Mouse (Mus musculus): ENCODE measurements at regions not wholly inside any gene's neighbourhood (a gene's known extent, or its start where the extent isn't known, plus 50 kb on each side); places are given as distances from the start of the nearest gene placed in this dataset.
"Not testable (repeated sequence)": the region's sequence is repeated elsewhere in the genome, so short reads cannot be mapped to it uniquely, and the experiment has no call there.

DNA sequence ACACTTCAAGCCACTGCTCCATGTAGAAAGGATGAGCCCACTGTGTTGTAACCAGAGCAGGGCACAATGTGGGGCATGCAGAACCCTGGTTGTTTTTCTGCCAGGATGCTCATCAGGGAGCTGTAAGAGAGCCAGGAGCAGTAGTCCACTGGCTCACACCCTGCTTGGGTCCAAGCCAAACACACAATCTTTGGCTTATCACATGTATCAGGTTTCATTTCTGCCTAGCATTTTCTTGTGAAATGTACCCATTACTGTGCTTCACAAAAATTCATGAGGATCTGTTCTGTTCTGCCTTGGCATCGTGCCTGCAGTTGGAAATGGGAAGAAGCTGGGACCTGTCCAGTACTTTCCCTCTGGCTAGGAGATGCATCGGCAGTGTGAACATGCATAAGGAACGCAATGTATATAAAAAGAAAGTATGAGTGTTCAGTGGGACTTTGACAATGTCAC lies 491.6 kb upstream of the Igfbp3 start:
- TF ChIP-seq CTCF (IDR thresholded peaks at IDR 0.05): no peak
- in situ Hi-C loops (cut with MboI; ENCODE audit: low pct_unique_long_range_greater_than_20kb): no loop called here
- ChIA-PET CTCF (no interaction called here), POLR2A (no interaction called here)
- no peak for ATAC-seq
- DNase-seq (ENCODE audit: low read depth, low spot score): no peak
- H3K27me3 ChIP-seq: no peaks in the 10 kb centered on the region

DNA sequence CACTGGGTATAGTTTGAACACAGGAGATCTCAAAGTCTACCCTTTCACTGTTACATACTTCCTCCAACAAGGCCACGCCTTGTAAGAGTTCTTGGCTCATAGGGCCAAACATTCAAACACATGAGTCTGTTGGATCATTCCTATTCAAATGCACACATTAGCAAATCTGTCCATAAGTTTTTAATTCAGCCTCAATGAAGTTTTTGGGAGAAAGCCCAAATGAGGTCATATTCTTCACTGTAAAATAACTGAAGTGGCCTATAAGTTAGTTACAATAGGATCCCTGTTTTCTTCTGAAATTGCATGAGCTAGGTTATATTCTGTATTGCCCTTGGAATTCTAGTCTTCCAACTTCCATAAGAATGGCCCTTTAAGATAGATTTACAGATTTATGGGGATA lies 483.9 kb upstream of the Igfbp3 start:
- H3K27me3 ChIP-seq: no peaks in the 10 kb centered on the region
- DNase-seq (ENCODE audit: low read depth, low spot score) (no peak), ATAC-seq (no peak)
- CTCF ChIA-PET: no interaction called here
- TF ChIP-seq CTCF (IDR thresholded peaks at IDR 0.05): no peak
- POLR2A ChIA-PET: no interaction called here
- in situ Hi-C loops (cut with MboI; ENCODE audit: low pct_unique_long_range_greater_than_20kb): no loop called here

DNA sequence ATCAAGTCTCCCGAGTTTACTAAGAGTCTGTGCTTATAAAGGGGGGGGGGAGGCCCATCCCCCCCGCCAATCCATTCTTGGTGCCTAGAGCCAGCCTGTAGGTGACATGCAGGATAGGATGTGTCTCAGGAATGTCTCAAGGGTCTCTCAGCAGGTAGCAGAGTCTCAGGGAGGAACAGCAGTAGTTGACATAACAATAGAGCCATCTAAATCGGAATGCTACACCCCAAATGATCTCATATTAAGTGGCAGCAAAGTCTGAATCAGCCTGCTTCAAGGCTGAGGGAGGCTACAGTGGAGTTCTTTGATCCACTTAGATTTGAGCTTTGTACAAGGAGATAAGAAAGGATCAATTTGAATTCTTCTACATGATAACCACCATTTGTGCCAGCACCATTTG lies 476.0 kb upstream of the Igfbp3 start:
- in situ Hi-C loops (cut with MboI; ENCODE audit: low pct_unique_long_range_greater_than_20kb); DNase-seq (ENCODE audit: low read depth, low spot score); POLR2A ChIA-PET: not testable (repeated sequence)

DNA sequence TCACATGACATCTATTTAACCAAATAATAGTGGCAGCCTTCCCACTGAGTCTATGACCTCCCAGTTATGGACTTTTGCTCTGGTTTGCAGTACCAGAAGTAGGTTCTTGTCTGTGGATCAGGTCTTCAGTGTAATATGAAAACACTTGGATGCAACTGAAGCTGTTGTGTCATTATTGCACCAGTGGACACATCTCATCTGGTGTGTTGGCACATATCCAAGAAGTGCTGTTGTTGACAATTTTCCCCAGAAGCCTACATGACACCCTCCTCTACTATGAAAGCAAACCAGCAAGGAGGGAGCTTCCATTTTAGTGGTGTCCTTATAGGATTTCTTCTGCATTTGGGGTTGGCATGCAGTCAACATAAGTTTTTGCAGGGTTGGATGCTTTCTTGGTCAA lies 459.1 kb upstream of the Igfbp3 start:
- POLR2A ChIA-PET: no interaction called here
- H3K27me3 ChIP-seq: no peaks in the 10 kb centered on the region
- DNase-seq (ENCODE audit: low read depth, low spot score): no peak

More for the DNA sequence above, 476.0 kb upstream of the Igfbp3 start:
- CTCF ChIA-PET, ATAC-seq, H3K27me3 ChIP-seq: not testable (repeated sequence)

DNA sequence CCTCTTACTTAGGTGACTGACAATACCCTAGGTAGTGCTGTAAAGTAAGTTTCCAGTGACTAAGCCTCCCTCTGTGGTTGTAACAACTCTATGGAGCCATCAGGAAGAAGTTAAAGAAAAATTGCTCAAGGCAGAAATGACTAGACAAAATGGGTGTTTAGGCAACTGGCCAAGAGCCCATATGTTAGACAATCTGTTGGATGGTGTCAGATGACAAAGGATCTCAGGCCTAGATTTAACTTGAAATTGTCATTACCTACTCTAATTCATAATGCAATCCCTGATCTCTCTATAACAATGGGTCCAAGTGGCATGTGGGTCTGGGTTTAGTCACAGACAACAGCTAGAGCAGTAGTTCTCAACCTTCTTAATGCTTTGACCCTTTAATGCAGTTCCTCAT lies 416.9 kb upstream of the Igfbp3 start:
- in situ Hi-C loops (cut with MboI; ENCODE audit: low pct_unique_long_range_greater_than_20kb): no loop called here

More for the DNA sequence above, 459.1 kb upstream of the Igfbp3 start:
- no peak for TF ChIP-seq CTCF (IDR thresholded peaks at IDR 0.05)
- no peak for ATAC-seq
- CTCF ChIA-PET: interaction anchor here (1.7 kb wide), 1 partner anchor 10 kb away, joined by 6 read pairs; no protein-coding TSS in a partner anchor
- in situ Hi-C loops (cut with MboI; ENCODE audit: low pct_unique_long_range_greater_than_20kb): no loop called here

DNA sequence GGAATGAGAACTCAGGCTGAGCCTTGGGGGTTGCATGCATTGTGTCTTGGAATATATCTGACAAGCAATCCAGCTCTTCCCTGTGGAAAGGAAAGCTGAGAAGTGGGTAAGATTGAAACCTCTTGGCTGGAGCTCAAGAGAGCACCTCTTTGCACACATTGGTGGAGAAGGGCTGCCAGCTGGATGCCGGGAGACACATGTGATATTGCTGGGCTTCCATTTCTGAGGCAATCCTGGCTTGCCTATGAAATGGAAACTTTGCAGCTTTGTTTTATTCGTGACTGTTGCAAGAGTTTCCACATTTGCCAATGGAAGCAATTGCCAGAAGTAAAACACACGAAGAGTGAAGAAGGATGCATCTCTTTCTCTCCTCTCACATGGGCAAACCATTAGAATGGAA lies 411.5 kb upstream of the Igfbp3 start:
- in situ Hi-C loops (cut with MboI; ENCODE audit: low pct_unique_long_range_greater_than_20kb): no loop called here

More for the DNA sequence above, 416.9 kb upstream of the Igfbp3 start:
- ATAC-seq: no peak
- DNase-seq (ENCODE audit: low read depth, low spot score): no peak
- no peaks in the 10 kb centered on the region for H3K27me3 ChIP-seq
- CTCF ChIA-PET: interaction anchor here (1.6 kb wide), 1 partner anchor 10 kb away, joined by 3 read pairs; no protein-coding TSS in a partner anchor
- POLR2A ChIA-PET: no interaction called here
- TF ChIP-seq CTCF (IDR thresholded peaks at IDR 0.05): no peak

DNA sequence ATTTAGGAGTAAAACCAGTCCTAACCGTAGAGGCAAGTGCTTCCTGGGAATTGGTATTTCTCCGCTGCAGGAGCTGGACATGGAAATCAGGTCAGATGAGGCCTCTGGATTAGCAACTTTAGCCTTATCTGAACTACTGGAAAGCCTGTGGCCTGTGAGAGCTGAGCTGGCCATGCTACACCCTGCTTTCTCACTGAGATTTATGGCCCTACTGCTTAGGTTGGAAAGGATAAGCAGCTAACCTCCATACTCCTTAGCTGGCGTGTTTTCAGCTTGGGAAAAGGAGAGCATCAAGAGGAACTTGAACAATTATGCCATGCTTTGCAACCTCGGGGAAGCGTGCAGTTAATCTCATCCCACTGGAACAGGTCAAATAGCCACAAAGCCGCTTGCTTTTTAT lies 406.6 kb upstream of the Igfbp3 start:
- in situ Hi-C loops (cut with MboI; ENCODE audit: low pct_unique_long_range_greater_than_20kb): no loop called here
- no peak for TF ChIP-seq CTCF (IDR thresholded peaks at IDR 0.05)
- no peak for DNase-seq (ENCODE audit: low read depth, low spot score)
- CTCF ChIA-PET: interaction anchor here (0.8 kb wide), 1 partner anchor 10 kb away, joined by 3 read pairs; no protein-coding TSS in a partner anchor
- no peak for ATAC-seq
- POLR2A ChIA-PET: no interaction called here
- H3K27me3 ChIP-seq: peaks cover 5% of the 10 kb centered on the region

More for the DNA sequence above, 411.5 kb upstream of the Igfbp3 start:
- TF ChIP-seq CTCF (IDR thresholded peaks at IDR 0.05): no peak
- POLR2A ChIA-PET: no interaction called here
- ATAC-seq: no peak
- no peaks in the 10 kb centered on the region for H3K27me3 ChIP-seq
- CTCF ChIA-PET: interaction anchor here (1.1 kb wide), 1 partner anchor 9 kb away, joined by 3 read pairs; no protein-coding TSS in a partner anchor
- DNase-seq (ENCODE audit: low read depth, low spot score): no peak

DNA sequence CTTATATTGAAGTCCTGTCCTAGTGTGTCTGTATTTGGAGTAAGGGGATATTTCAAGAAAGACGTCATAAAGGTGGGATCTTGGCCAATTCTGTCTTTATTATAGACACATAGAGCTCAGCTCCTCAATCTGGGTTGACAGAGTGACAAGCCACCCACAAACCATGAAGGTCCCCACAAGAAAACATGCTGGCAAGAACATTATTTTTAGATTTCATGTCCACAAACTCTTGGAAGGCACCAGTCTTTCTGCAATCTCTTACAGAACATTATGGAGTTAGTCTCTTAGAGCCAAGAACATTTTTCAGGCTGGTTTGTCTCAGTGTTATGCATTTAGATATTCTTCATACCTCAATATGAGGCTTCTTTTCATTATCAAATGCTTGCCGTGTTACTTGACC lies 397.0 kb upstream of the Igfbp3 start:
- ChIA-PET CTCF (no interaction called here), POLR2A (no interaction called here)
- ATAC-seq (no peak), DNase-seq (ENCODE audit: low read depth, low spot score) (no peak)
- in situ Hi-C loops (cut with MboI; ENCODE audit: low pct_unique_long_range_greater_than_20kb): no loop called here
- no peaks in the 10 kb centered on the region for H3K27me3 ChIP-seq
- no peak for TF ChIP-seq CTCF (IDR thresholded peaks at IDR 0.05)

DNA sequence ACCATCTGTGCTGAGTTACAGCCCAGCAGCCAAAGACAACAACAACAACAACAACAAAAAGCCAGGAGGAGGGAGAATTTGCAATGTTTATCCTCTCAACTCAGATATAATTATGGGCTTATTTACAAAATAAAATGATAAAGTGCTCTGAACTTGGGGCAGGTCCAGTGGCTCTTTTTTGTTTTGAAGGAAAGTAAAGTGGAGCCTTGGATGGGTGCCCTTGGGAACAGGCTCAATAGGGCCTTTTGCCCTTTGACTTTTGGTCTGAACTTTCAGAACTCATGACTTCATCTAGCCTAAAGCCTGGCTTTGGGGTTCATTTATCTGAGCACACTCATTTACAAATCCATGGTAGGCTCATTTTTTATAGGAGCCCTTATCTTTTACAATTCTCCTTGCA lies 396.2 kb upstream of the Igfbp3 start:
- ATAC-seq (no peak), DNase-seq (ENCODE audit: low read depth, low spot score) (no peak)
- POLR2A ChIA-PET: no interaction called here
- no peaks in the 10 kb centered on the region for H3K27me3 ChIP-seq
- TF ChIP-seq CTCF (IDR thresholded peaks at IDR 0.05): no peak
- in situ Hi-C loops (cut with MboI; ENCODE audit: low pct_unique_long_range_greater_than_20kb): no loop called here
- CTCF ChIA-PET: no interaction called here

DNA sequence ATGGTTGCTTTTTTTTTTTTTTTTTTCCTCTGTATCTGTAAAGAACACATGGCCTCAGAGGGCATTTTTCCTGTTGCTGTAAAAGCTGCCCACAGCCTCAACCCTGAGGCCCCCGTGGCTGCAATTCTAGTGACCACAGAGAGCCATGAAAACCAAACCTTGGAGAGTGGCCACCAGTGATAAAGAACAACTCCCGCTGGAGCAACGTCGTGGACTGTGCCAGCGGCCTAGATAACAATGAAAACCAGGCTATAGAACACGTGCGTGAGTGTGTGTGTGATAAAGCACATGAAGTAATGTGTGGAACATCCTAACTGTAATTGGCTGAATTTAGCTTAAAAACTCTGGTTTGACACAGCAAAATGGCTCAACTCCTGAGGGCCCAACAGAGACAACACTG lies 392.9 kb upstream of the Igfbp3 start:
- TF ChIP-seq CTCF (IDR thresholded peaks at IDR 0.05): no peak
- CTCF ChIA-PET: no interaction called here
- in situ Hi-C loops (cut with MboI; ENCODE audit: low pct_unique_long_range_greater_than_20kb): no loop called here
- no peaks in the 10 kb centered on the region for H3K27me3 ChIP-seq
- POLR2A ChIA-PET: no interaction called here
- no peak for ATAC-seq
- no peak for DNase-seq (ENCODE audit: low read depth, low spot score)

DNA sequence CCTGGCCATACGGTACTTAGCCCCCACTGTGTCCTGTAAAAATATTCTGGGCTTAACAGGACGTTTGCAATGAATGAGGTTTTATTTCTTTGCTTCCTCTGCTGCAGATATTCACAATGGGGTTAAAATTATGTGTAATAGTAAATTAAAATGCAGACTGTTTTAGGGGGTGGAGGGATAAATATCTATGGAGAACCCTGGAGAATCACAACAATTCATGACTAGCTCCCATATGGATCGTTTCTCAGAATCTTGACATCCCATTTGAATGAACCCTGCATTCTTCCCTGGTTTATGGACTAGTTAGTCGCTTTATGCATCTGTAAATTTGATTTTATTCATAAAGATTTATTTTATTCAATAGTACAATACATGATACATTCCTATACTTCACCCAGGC lies 378.3 kb upstream of the Igfbp3 start:
- in situ Hi-C loops (cut with MboI; ENCODE audit: low pct_unique_long_range_greater_than_20kb): no loop called here
- no peak for DNase-seq (ENCODE audit: low read depth, low spot score)
- no peak for ATAC-seq

DNA sequence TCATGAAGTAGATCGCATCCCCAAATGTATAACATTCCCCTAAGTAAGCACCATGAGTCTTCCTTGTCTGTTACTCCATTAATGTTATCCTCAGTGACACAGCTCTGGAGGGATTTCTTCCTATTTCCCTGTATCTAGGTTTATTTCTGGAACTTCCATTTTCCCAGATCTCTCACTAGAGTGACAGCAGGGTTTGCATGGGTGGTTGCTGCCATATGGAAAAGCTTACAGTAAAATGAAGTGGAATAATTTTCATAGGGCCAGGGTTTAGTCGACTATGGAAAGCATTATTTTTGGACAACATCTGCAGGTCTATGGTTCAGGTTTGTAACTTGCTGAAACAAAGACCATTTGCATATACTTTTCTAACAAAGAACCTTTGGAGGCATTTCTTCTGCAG lies 369.6 kb upstream of the Igfbp3 start:
- in situ Hi-C loops (cut with MboI; ENCODE audit: low pct_unique_long_range_greater_than_20kb): no loop called here
- POLR2A ChIA-PET: no interaction called here
- DNase-seq (ENCODE audit: low read depth, low spot score) (no peak), ATAC-seq (no peak)
- CTCF ChIA-PET: no interaction called here
- H3K27me3 ChIP-seq: no peaks in the 10 kb centered on the region
- TF ChIP-seq CTCF (IDR thresholded peaks at IDR 0.05): no peak

More for the DNA sequence above, 378.3 kb upstream of the Igfbp3 start:
- H3K27me3 ChIP-seq: no peaks in the 10 kb centered on the region
- POLR2A ChIA-PET: no interaction called here
- CTCF ChIA-PET: no interaction called here
- TF ChIP-seq CTCF (IDR thresholded peaks at IDR 0.05): no peak

Data from Patski (cell line).